Mouse (Mus musculus): ENCODE results near the gene Sstr1.

Sstr1 gene

GRCm38 (mm10) chr12:58211163-58212071 lies at the start of gene Sstr1:
TSS of gene Sstr1 (plus strand) at chr12:58211772.
- in situ Hi-C loops (cut with MboI, MseI), result no loop called here

- in situ Hi-C loops (cut with MboI, MseI), result no loop called here
Observed at GRCm38 (mm10) chr12:58198810-58199209, 12.8 kb upstream of the Sstr1 start.

GRCm38 (mm10) chr12:58201190-58201589 lies 10.4 kb upstream of the Sstr1 start:
- in situ Hi-C loops (cut with MboI, MseI), result no loop called here

- in situ Hi-C loops (cut with MboI, MseI), result no loop called here
Observed at GRCm38 (mm10) chr12:58207956-58208355, 3.6 kb upstream of the Sstr1 start.

- in situ Hi-C loops (cut with MboI, MseI), result no loop called here
Observed at GRCm38 (mm10) chr12:58212261-58212923, 820 bp downstream of the Sstr1 start.

GRCm38 (mm10) chr12:58212924-58213450 lies 1.4 kb downstream of the Sstr1 start:
- in situ Hi-C loops (cut with MboI, MseI), result no loop called here

- in situ Hi-C loops (cut with MboI, MseI), result no loop called here
Observed at GRCm38 (mm10) chr12:58213451-58214288, 2.1 kb downstream of the Sstr1 start.

GRCm38 (mm10) chr12:58214289-58215136 lies 2.9 kb downstream of the Sstr1 start:
- in situ Hi-C loops (cut with MboI, MseI), result no loop called here

- in situ Hi-C loops (cut with MboI, MseI), result no loop called here
Observed at GRCm38 (mm10) chr12:58216218-58216617, 4.6 kb downstream of the Sstr1 start.

- in situ Hi-C loops (cut with MboI, MseI), result no loop called here
Observed at GRCm38 (mm10) chr12:58219078-58219477, 7.5 kb downstream of the Sstr1 start.

- in situ Hi-C loops (cut with MboI, MseI), result no loop called here
Observed at GRCm38 (mm10) chr12:58225644-58226043, 14.1 kb downstream of the Sstr1 start.

GRCm38 (mm10) chr12:58232489-58232888 lies 20.9 kb downstream of the Sstr1 start:
- in situ Hi-C loops (cut with MboI, MseI), result no loop called here

GRCm38 (mm10) chr12:58251901-58252300 lies 40.3 kb downstream of the Sstr1 start:
- in situ Hi-C loops (cut with MboI, MseI), result no loop called here
